ENCODE assay signal across 8 mouse cellular contexts in the genomic region with DNA sequence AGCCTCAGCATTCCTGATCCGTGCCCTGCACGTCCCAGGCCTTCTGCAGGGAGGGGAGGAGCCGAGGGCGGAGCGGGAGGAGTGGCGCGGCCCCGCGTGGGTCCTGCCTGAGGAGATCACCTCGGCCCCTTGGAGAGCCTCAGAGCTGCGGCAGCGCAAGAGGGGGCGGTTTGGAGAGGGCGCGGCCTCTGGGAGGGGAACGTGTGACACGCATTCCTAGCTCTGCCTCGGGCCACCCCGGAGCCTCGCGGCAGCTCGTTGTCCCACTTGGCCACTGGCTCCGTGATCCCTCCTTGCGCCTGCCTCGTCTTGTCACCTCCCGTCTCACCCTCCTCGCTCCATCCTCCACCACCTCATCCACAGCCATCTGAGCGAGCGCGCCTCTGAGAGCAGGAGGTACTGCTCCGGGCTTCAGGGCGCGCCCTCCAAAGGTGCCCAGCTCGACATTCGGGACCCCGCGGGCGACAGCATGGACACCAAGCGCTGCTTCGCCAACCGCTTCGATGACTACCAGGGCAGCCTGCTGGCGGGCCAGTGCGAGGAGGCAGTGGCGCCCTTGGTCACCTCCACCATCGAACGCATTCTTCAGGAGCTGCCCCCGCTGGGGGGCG. TPM values are rescaled to one million over a fixed set of nuclear protein-coding genes. Genes with fewer than 3 reads are reported as not detected.
DNase-seq lines count a peak whose midpoint lies in the region; ATAC-seq and TF ChIP-seq lines count a peak whose summit lies in the region.

Gene Lancl3, plus strand, starts transcription at position 142 of the 611 bp plus-strand sequence.

- peak; percentile 1 for DNase-seq in left cerebral cortex, postnatal 4 days
- no peak for DNase-seq in left cerebral cortex, adult 11 months (ENCODE audit: low spot score)
- DNase-seq in cerebellum, adult 11-12 months: peak; percentile 76
- peak; percentile 13 for DNase-seq in hindbrain, postnatal 0 days (ENCODE audit: low spot score)
- DNase-seq in neural tube, embryonic 11.5 days (ENCODE audit: low spot score): peak; percentile 31
- peak; percentile 28 for DNase-seq in urinary bladder, postnatal 25 days (ENCODE audit: low spot score)

- WGBS in forebrain, embryonic 16.5 days: 11% methylated on average over 33 of the region's 49 CpGs
- WGBS in hindbrain, postnatal 0 days: 39% methylated on average over 43 of the region's 49 CpGs
- 15% methylated on average over 45 of the region's 49 CpGs for WGBS in liver, embryonic 12.5 days (ENCODE audit: insufficient replicate concordance)
- WGBS in neural tube, embryonic 11.5 days: 11% methylated on average over 40 of the region's 49 CpGs

- peak within 1 kb of the TSS; percentile 58 for H3K4me2 ChIP-seq in forebrain, embryonic 16.5 days (ENCODE audit: low read length)
- peak within 1 kb of the TSS; percentile 59 for H3K4me2 ChIP-seq in hindbrain, postnatal 0 days (ENCODE audit: low read depth, low read length)
- H3K4me2 ChIP-seq in liver, embryonic 12.5 days: peak within 1 kb of the TSS; percentile 67
- peak within 1 kb of the TSS; percentile 51 for H3K4me2 ChIP-seq in neural tube, embryonic 11.5 days (ENCODE audit: low read depth)

- no peaks in the 10 kb centered on the region for H3K36me3 ChIP-seq in forebrain, embryonic 16.5 days (ENCODE audit: control insufficient read depth, insufficient read depth)
- no peaks in the 10 kb centered on the region for H3K36me3 ChIP-seq in hindbrain, postnatal 0 days (ENCODE audit: insufficient read depth, low read length)
- no peaks in the 10 kb centered on the region for H3K36me3 ChIP-seq in liver, embryonic 12.5 days
- no peaks in the 10 kb centered on the region for H3K36me3 ChIP-seq in neural tube, embryonic 11.5 days (ENCODE audit: control insufficient read depth, insufficient read depth, low read length)

- H3K27ac ChIP-seq in forebrain, embryonic 16.5 days (ENCODE audit: low read length): no peak within 1 kb of the TSS
- no peak within 1 kb of the TSS; the same call in 1 of the 2 replicates for H3K27ac ChIP-seq in hindbrain, postnatal 0 days
- no peak within 1 kb of the TSS for H3K27ac ChIP-seq in liver, embryonic 12.5 days
- H3K27ac ChIP-seq in neural tube, embryonic 11.5 days (ENCODE audit: low read depth, low read length): no peak within 1 kb of the TSS

- peak within 1 kb of the TSS; percentile 57 for H3K4me3 ChIP-seq in forebrain, embryonic 16.5 days (replicated peaks; ENCODE audit: low read length)
- H3K4me3 ChIP-seq in hindbrain, postnatal 0 days (ENCODE audit: low read length): peak within 1 kb of the TSS; percentile 44
- peak within 1 kb of the TSS; percentile 48 for H3K4me3 ChIP-seq in liver, embryonic 12.5 days
- H3K4me3 ChIP-seq in neural tube, embryonic 11.5 days (ENCODE audit: low read depth, low read length): peak within 1 kb of the TSS; percentile 33

- no peaks in the 10 kb centered on the region for H3K4me1 ChIP-seq in forebrain, embryonic 16.5 days (replicated peaks; ENCODE audit: control insufficient read depth, insufficient read depth, low read length)
- H3K4me1 ChIP-seq in hindbrain, postnatal 0 days (ENCODE audit: insufficient read depth, low read length): no peaks in the 10 kb centered on the region
- H3K4me1 ChIP-seq in liver, embryonic 12.5 days: peaks cover 6% of the 10 kb centered on the region; the same call in 1 of the 2 replicates
- H3K4me1 ChIP-seq in neural tube, embryonic 11.5 days (ENCODE audit: control insufficient read depth, insufficient read depth, low read length): no peaks in the 10 kb centered on the region

- intact Hi-C loops in left cerebral cortex, postnatal 4 days (cut with DNase I): loop anchor here (10.0 kb wide), 1 partner anchor 865 kb away; no protein-coding TSS in a partner anchor

- H3K9ac ChIP-seq in forebrain, embryonic 16.5 days (replicated peaks; ENCODE audit: low read depth, low read length): peak within 1 kb of the TSS; percentile 68
- H3K9ac ChIP-seq in hindbrain, postnatal 0 days (replicated peaks; ENCODE audit: low read length): peak within 1 kb of the TSS; percentile 40
- H3K9ac ChIP-seq in liver, embryonic 12.5 days: no peak within 1 kb of the TSS
- H3K9ac ChIP-seq in neural tube, embryonic 11.5 days (ENCODE audit: low read length): peak within 1 kb of the TSS; percentile 26

- no peak for TF ChIP-seq CTCF in hindbrain, postnatal 0 days (IDR thresholded peaks at IDR 0.05; ENCODE audit: low read depth)

- peak; percentile 70 for ATAC-seq in forebrain, embryonic 16.5 days
- peak; percentile 71 for ATAC-seq in hindbrain, postnatal 0 days
- ATAC-seq in liver, embryonic 12.5 days: 0 out of 2 replicates have a peak, but pooled peaks have one; percentile 18
- ATAC-seq in neural tube, embryonic 11.5 days (ENCODE audit: insufficient read depth, low FRiP score, low TSS enrichment): peak; percentile 55

- H3K27me3 ChIP-seq in forebrain, embryonic 16.5 days (replicated peaks; ENCODE audit: control insufficient read depth, insufficient read depth, low read length): no peaks in the 10 kb centered on the region
- H3K27me3 ChIP-seq in hindbrain, postnatal 0 days (ENCODE audit: insufficient read depth, low read length): no peaks in the 10 kb centered on the region
- peaks cover 41% of the 10 kb centered on the region for H3K27me3 ChIP-seq in liver, embryonic 12.5 days (replicated peaks)
- H3K27me3 ChIP-seq in neural tube, embryonic 11.5 days (ENCODE audit: control insufficient read depth, insufficient read depth, low read length): peaks cover 6% of the 10 kb centered on the region; the same call in 1 of the 2 replicates

- no peaks in the 10 kb centered on the region for H3K9me3 ChIP-seq in forebrain, embryonic 16.5 days (ENCODE audit: control insufficient read depth, low read length)
- H3K9me3 ChIP-seq in hindbrain, postnatal 0 days (ENCODE audit: low read length): no peaks in the 10 kb centered on the region
- no peaks in the 10 kb centered on the region for H3K9me3 ChIP-seq in liver, embryonic 12.5 days (replicated peaks)
- no peaks in the 10 kb centered on the region for H3K9me3 ChIP-seq in neural tube, embryonic 11.5 days (ENCODE audit: control insufficient read depth, low read length)

RNA-seq across cellular contexts. Expression of gene Lancl3, which starts in this region (rescaled TPM):
- total RNA-seq in left cerebral cortex, postnatal 4 days (2021): 10 to 100 TPM; 11.9 to 15.7 TPM
- 10.4 and 10.7 TPM in 2 replicates for polyA plus RNA-seq in forebrain, embryonic 16.5 days (2015; fragmentation: Nextera tagmentation; extraction: Ambion mirVana)
- 8.4 and 8.7 TPM in 2 replicates for total RNA-seq in hindbrain, postnatal 0 days (2014; rRNA removed)
- polyA plus RNA-seq in hindbrain, postnatal 0 days (2015; fragmentation: Nextera tagmentation; extraction: Ambion mirVana): 3.1 and 3.4 TPM in 2 replicates
- 0.23 and 0.52 TPM in 2 replicates for polyA plus RNA-seq in liver, embryonic 12.5 days (2016; fragmentation: Nextera tagmentation; extraction: Ambion mirVana)
- polyA plus RNA-seq in neural tube, embryonic 11.5 days (2014; fragmentation: Nextera tagmentation; extraction: Ambion mirVana): 0.32 and 0.41 TPM in 2 replicates

Comparison
In these comparisons a context has a peak if more than half of its experiments do, and no peak if none do; other contexts are left out.
1. Peak in ATAC-seq, H3K4me3 ChIP-seq and H3K4me2 ChIP-seq in liver, embryonic 12.5 days; RNA of the gene not detected or under 1 TPM.
2. Peak in DNase-seq, ATAC-seq, H3K4me3 ChIP-seq, H3K9ac ChIP-seq and H3K4me2 ChIP-seq in neural tube, embryonic 11.5 days; RNA of the gene not detected or under 1 TPM.
3. ATAC-seq: peak in every context shown above with its lines; median percentile 71 in hindbrain, postnatal 0 days; 70 in forebrain, embryonic 16.5 days; 55 in neural tube, embryonic 11.5 days; 18 in liver, embryonic 12.5 days.